Comparison of ENCODE assay signal across 16 mouse cellular contexts in the genomic region with DNA sequence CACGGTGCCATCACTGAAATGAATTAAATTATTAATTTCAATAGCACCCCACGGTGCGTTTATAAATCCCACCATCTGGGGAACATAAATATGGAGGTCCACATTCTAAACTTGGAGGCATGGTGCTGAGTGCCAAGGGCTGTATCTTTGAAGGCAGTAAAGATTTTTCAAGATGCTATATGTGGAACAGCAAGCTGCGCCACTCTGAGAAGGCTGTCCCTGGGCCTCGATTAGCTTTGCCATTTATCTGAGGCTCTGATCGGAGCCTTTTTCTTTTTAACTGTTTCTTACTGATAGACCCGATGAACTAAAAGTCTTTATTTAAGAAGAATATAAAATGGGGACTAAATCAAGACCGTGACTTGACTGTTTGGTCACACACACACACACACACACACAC.
"Had no signal": no experiment of that assay in that cellular context is flagged by ENCODE, and none has a peak within 500 bp of the region (broad histone marks: within the 10 kb centered on the region; RNA-seq: fewer than 3 reads in every experiment).

No protein-coding gene starts in this region.

- DNase-seq: retina, postnatal 1 day; right cerebral cortex, adult 18-20 months; right cerebral cortex, postnatal 14 days; right cerebral cortex, postnatal 25 days; right cerebral cortex, postnatal 4 days; spleen, adult 18-20 months; thymus, adult 18-20 months; thymus, adult 2 months; thymus, postnatal 14 days; thymus, postnatal 25 days; thymus, postnatal 36 days; thymus, postnatal 4 days had no signal

- H3K27me3 ChIP-seq: neural tube, embryonic 15.5 days; stomach, embryonic 15.5 days had no signal

- H3K9me3 ChIP-seq: neural tube, embryonic 13.5 days; neural tube, embryonic 15.5 days; stomach, embryonic 15.5 days had no signal

- H3K4me3 ChIP-seq: neural tube, embryonic 13.5 days; neural tube, embryonic 15.5 days; stomach, embryonic 15.5 days had no signal

- H3K36me3 ChIP-seq: neural tube, embryonic 13.5 days; neural tube, embryonic 15.5 days; stomach, embryonic 15.5 days had no signal

- H3K4me1 ChIP-seq: stomach, embryonic 15.5 days had no signal

- H3K4me2 ChIP-seq: neural tube, embryonic 13.5 days; neural tube, embryonic 15.5 days; stomach, embryonic 15.5 days had no signal

- H3K27ac ChIP-seq: neural tube, embryonic 13.5 days; neural tube, embryonic 15.5 days; stomach, embryonic 15.5 days; stomach, postnatal 0 days had no signal

- H3K9ac ChIP-seq: neural tube, embryonic 13.5 days; neural tube, embryonic 15.5 days; stomach, embryonic 15.5 days had no signal
